Mouse (Mus musculus): ENCODE results near the gene Pck1.

The Pck1 gene

DNA sequence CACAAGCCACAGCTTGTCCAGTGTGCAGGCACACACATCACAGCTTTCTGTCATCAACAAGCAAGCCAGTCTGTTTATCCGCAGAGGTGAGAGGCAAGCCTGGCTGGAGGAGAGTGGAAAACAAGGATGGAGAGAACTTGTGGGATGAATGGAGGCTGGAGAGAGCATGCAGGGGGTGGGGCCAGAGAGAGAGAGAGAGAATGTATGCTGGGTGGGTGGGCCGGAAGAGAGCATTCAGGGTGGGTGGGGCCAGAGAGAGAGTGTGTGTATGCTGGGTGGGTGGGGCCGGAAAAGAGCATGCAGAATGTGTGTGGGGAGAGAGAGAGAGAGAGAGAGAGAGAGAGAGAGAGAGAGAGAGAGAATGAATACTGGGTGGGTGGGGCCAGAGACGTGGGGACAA is 51.8 kb downstream of the Pck1 start:
- DNase-seq (ENCODE audit: low spot score): no peak

DNA sequence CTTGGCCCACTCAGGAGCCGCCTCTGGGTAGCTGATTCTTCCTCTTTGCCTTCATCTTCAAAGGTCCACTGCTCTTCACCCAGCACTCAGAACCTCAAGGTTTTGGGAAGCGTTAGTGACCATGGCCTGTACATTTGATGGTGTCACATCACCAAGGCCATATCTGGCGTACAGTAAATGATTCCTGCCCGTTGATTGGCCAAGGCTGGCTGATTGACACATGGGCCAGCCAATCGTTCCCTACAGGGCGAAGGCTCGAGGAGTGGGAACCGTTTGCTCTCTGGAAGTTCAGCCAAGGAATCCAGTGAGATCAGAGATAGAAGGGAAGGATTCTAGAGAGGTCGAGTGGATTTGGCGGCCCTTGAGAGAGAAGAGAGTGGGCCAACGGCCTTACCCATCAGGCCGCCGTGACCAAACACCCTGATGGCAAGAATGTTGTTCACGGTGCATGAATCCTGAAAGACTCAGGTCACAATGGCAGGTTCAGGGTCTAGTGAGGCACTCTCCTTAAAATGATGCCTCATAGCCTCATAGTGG is 52.8 kb downstream of the Pck1 start:
- DNase-seq (ENCODE audit: low spot score): no peak

DNA sequence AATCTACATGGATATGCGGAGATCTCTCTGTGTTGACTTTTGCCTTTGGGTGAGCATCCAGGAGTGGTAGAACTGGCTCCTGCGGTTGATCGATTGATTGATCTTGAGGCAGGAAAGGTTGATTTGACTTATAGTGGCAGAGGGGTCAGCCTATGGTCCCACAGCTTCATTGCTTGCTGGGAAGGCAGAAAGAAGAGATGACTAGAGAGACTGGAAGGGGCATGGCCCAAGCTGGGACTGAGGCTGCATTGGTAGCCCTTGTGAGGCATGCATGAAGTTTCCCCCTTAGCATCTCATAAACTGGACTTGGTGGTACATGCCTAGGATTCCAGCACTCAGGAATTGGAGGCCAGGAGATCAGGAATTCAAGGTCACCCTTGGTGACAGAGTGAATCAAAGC is 54.2 kb downstream of the Pck1 start:
- no peak for DNase-seq (ENCODE audit: low spot score)
